Mouse (Mus musculus) embryonic fibroblast, embryonic 13.5 days (primary cell): Measurements from ENCODE around the gene Tcea3.

ENCODE experiments used
- CTCF ChIP-seq: IDR thresholded peaks from 2 replicates; pipeline ENCODE4 v1.5.1; 2011; ENCODE audit warnings: mild to moderate bottlenecking, control low read depth, low read length, moderate library complexity, borderline replicate concordance; ENCODE audit not compliant: insufficient read depth
- POLR2A ChIP-seq: IDR thresholded peaks from 2 replicates; pipeline ENCODE4 v1.6.1; 2011; ENCODE audit warnings: low read depth, mild to moderate bottlenecking, control low read depth, low read length, moderate library complexity

GRCm38 (mm10) chr4:136295941-136296340 lies 48.4 kb downstream of the Tcea3 start:
- no peak for TF ChIP-seq CTCF
- no peak for TF ChIP-seq POLR2A
